Mouse (Mus musculus) olfactory bulb, adult 2 months (tissue): ENCODE measurements around the gene Tk1.

Experiments
- CTCF ChIP-seq: fragments of 200-500 bp; IDR thresholded peaks from 2 replicates; pipeline ENCODE4 v1.5.1; 2012; ENCODE audit warnings: low read depth, mild to moderate bottlenecking, low read length, moderate library complexity; ENCODE audit not compliant: insufficient read depth
- POLR2A ChIP-seq: fragments of 200-500 bp; IDR thresholded peaks from 2 replicates; pipeline ENCODE4 v1.6.1; 2012; ENCODE audit warnings: mild to moderate bottlenecking, low read depth, low read length, moderate library complexity; ENCODE audit not compliant: insufficient read depth

GRCm38 (mm10) chr11:117864805-117865204 is 38.9 kb upstream of the Tk1 start:
- no peak for TF ChIP-seq CTCF
- TF ChIP-seq POLR2A = no peak
